Mouse (Mus musculus) kidney, adult 2 months (tissue): ENCODE measurements at regions not wholly inside any gene's neighbourhood (a gene's known extent, or its start where the extent isn't known, plus 50 kb on each side); places are given as distances from the start of the nearest gene placed in this dataset.
"Not testable (repeated sequence)": the region's sequence is repeated elsewhere in the genome, so short reads cannot be mapped to it uniquely, and the experiment has no call there.

Source experiments
- DNase-seq: peaks from one replicate; pipeline ENCODE4 v3.0.0; 2021
- H3K27ac ChIP-seq: fragments of 200-500 bp; 2 replicates; pipeline ENCODE4 v1.5.1; 2012; ENCODE audit warnings: low read depth, low read length, control low read depth, inconsistent platforms; ENCODE audit not compliant: insufficient read depth
- H3K27me3 ChIP-seq: fragments of 200-500 bp; replicated peaks from 2 replicates; pipeline ENCODE4 v1.6.1; 2012; ENCODE audit warnings: mild to moderate bottlenecking, moderate library complexity, low read length, inconsistent platforms; ENCODE audit not compliant: control insufficient read depth, insufficient read depth
- H3K36me3 ChIP-seq: fragments of 200-500 bp; 2 replicates; pipeline ENCODE4 v1.6.1; 2012; ENCODE audit warnings: mild to moderate bottlenecking, moderate library complexity, low read length, inconsistent platforms; ENCODE audit not compliant: control insufficient read depth, insufficient read depth
- H3K4me1 ChIP-seq: fragments of 200-500 bp; 2 replicates; pipeline ENCODE4 v1.6.1; 2011; ENCODE audit warnings: low read length; ENCODE audit not compliant: control insufficient read depth, insufficient read depth
- H3K4me3 ChIP-seq: fragments of 200-500 bp; 2 replicates; pipeline ENCODE4 v1.5.1; 2011; ENCODE audit warnings: mild to moderate bottlenecking, low read depth, low read length, control low read depth; ENCODE audit not compliant: insufficient read depth
- CTCF ChIP-seq: fragments of 200-500 bp; conservative IDR thresholded peaks from 2 replicates; pipeline ENCODE4 v1.5.1; 2011; ENCODE audit warnings: low read depth, mild to moderate bottlenecking, control low read depth, low read length, moderate library complexity, mixed read lengths; ENCODE audit not compliant: insufficient read depth, insufficient read length
- POLR2A ChIP-seq: fragments of 200-500 bp; IDR thresholded peaks from one replicate; pipeline ENCODE4 v1.6.1; 2011; ENCODE audit warnings: low read depth, low read length, control low read depth
- WGBS: fragments of 180-500 bp; shearing (Covaris S2); methylation state at CpG from one replicate; pipeline ENCODE4 v1.1.7; 2018; 5-methylcytosine and 5-hydroxymethylcytosine counted together

DNA sequence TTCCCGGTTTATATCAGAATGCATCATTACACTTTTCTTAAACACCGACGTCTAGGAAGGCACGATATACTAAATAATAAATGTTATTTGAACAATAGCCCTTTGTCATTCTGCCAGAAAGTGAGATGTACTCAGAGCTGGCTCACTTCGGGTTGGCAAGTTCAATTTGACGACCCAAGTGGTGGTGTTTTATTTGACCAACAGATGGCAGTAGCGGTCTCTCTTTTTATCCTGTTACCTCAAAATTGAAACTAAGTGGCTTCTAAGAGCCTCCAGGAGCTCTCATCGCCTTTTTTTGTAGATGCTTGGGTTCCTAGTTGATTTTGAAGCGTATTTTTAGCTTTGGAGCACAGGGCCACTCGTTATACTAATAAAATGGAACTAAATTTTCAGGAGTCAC lies 66.7 kb upstream of the Chmp2b start:
- 9% methylated on average over 10 of the region's 10 CpGs for WGBS
- Histone ChIP-seq H3K4me3 (no peak overlapping the region), H3K4me1 (no peaks in the 10 kb centered on the region), H3K27me3 (no peaks in the 10 kb centered on the region), H3K27ac (no peak overlapping the region), H3K36me3 (no peaks in the 10 kb centered on the region)
- peak; percentile 77 for DNase-seq
- TF ChIP-seq POLR2A: no peak
- peak; percentile 54 for TF ChIP-seq CTCF

DNA sequence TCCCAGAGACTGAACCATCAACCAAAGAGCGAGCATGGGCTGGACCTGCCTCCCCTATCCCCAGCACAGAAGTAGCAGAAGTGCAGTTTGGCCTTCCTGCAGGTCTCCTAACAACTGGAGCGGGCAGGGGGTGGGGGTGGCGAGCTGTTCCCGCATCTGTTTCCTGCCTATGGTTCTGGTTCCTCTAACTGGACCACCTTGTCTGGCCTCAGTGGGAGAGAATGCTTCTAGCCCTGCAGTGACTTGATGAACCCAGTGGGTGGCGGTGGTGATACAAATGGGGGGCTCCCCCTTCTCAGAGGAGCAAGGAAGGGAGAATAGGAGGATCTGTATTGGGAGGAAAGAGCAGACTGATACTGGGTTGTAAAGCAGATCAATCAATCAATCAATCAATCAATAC lies 69.2 kb upstream of the Chmp2b start:
- Histone ChIP-seq H3K27ac (no peak overlapping the region), H3K4me1 (no peaks in the 10 kb centered on the region), H3K4me3 (no peak overlapping the region), H3K27me3 (no peaks in the 10 kb centered on the region), H3K36me3 (no peaks in the 10 kb centered on the region)
- WGBS: 57% methylated on average over 5 of the region's 5 CpGs
- TF ChIP-seq POLR2A: no peak
- no peak for TF ChIP-seq CTCF
- DNase-seq: no peak

DNA sequence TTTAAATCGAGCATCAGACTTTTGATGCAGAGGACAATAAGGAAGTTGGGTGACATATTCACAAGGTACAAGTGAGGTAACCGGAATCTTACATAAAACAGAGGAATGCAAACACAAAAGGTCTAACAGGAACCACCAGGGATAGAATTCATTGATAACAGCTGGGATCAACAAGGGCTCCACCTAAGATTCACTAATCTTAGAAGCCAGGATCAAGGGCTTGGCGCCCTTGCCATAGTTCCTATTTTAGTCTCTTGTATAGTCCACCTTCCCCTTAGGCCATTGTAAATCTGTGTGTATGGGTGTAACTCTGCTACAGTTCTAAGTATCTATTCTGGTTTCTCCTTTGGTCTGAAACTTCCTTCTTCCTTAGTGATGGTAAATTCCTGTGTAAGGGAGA lies 84.2 kb upstream of the Chmp2b start:
- not testable (repeated sequence) for H3K4me1 ChIP-seq, DNase-seq, H3K36me3 ChIP-seq, H3K4me3 ChIP-seq, H3K27ac ChIP-seq, H3K27me3 ChIP-seq
- 93% methylated on average over 3 of the region's 3 CpGs for WGBS

DNA sequence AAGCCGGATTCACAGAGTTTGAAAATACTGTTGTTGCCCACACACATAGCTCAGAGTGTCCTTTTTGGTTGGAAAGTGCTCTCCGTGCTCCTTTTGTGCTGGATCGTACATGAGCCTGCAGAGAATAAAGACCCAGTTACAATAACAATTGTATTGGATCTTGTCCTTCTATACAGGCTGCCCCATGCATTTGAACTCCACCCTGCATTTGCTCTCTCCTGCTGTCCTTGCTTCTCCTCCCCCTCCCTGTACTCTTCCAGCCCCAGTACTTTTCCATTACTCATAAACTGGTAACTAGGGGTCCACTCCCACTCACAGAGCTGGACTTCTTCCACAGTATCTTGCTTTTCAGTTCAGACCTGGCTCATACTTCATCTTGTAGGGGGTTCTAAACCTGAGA lies 86.5 kb upstream of the Chmp2b start:
- no peak for TF ChIP-seq POLR2A
- TF ChIP-seq CTCF: no peak
- H3K4me1 ChIP-seq: no peaks in the 10 kb centered on the region
- H3K4me3 ChIP-seq: no peak overlapping the region
- DNase-seq: no peak
- H3K27me3 ChIP-seq: no peaks in the 10 kb centered on the region
- no peaks in the 10 kb centered on the region for H3K36me3 ChIP-seq
- no peak overlapping the region for H3K27ac ChIP-seq
- 79% methylated on average over 3 of the region's 3 CpGs for WGBS

DNA sequence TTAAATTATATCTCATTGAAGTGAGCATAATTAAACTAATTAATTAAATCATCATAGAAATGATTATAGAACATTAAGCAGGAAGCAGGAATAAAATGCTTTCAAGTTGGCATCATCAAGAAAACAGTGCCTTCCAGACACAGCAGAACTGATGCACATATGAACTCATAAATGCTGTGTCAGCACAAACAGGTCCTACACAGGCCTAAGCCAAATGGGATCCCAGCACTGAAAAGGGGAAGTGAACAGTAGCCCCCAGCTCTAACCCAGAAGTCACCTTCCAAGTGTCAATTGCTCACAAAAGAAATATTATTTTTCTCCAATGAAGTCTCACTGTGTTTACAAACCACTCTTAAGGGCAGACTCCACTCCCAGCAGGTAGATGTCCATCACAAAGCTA lies 93.0 kb upstream of the Chmp2b start:
- no peak for DNase-seq
- no peaks in the 10 kb centered on the region for H3K36me3 ChIP-seq
- H3K4me1 ChIP-seq: no peaks in the 10 kb centered on the region
- H3K27me3 ChIP-seq: no peaks in the 10 kb centered on the region
- TF ChIP-seq POLR2A (no peak), CTCF (no peak)
- no peak overlapping the region for H3K4me3 ChIP-seq
- H3K27ac ChIP-seq: no peak overlapping the region

DNA sequence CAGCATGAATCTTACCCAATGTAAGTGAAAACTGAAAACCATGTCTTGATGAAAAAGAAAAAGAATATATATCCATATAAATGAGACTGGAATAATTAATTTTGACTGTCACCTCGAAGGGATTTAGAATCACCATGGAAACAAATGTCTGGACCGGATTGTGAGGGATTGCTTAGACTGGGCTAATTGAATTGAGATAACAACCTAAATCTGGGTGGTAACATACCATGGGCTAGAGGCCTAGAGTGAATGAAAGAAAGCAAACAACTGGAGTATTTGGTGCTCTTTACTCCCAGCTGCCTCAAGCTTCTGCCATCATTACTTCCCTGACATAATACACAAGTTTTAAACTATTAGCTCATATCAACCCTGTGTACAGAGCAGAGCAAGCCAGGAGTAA lies 95.3 kb upstream of the Chmp2b start:
- no peak for TF ChIP-seq POLR2A
- TF ChIP-seq CTCF: no peak
- WGBS: 65% methylated on average over 2 of the region's 2 CpGs
- Histone ChIP-seq H3K4me1 (no peaks in the 10 kb centered on the region), H3K27ac (no peak overlapping the region), H3K4me3 (no peak overlapping the region), H3K36me3 (no peaks in the 10 kb centered on the region), H3K27me3 (no peaks in the 10 kb centered on the region)
- no peak for DNase-seq

DNA sequence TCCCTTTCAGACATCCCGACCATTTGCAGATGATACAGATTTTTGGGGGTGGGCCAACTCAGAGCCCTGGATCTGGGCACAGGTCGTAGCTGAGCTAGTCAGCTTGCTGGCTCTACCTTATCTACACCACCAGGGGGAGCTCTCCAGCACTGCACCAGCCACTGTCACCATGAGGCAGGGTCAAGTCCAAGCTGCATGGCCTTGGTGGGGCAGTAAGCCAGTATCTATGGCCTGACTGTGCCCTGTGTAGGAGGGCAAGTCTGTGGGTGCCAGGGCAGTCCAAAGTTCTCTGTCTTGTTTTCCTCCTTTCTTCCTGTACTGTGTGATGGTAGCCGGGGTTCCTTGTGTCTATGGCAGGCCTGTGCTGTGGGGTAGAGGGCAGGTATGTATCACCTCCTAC lies 102.3 kb upstream of the Chmp2b start:
- no peaks in the 10 kb centered on the region for H3K27me3 ChIP-seq
- 59% methylated on average over 3 of the region's 3 CpGs for WGBS
- peak; percentile 86 for DNase-seq

DNA sequence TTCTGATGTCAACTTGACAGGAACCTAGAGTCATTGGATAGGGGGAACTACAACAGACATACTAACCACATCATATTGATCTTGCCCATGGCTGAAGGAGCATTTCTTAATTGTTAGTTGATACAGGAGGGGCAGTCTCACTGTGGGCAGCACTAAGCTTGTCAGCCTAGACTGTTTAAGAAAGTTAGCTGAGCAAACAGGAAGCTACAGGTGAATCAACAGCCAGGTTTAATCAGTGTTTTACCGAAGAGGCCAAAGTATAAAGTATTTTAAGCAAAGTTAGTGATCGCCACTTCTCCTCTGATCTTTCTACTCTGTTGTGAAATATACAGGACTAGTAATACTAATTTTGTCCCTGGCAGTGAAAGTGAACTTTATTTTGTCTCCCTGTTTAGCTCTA lies 109.6 kb upstream of the Chmp2b start:
- DNase-seq: peak; percentile 69
- H3K4me1 ChIP-seq: 0 out of 2 replicates have a peak, but pooled peaks cover 2% of the 10 kb centered on the region
- no peaks in the 10 kb centered on the region for H3K36me3 ChIP-seq
- no peak overlapping the region for H3K4me3 ChIP-seq
- H3K27ac ChIP-seq: peak overlapping the region; percentile 59
- TF ChIP-seq CTCF (no peak), POLR2A (no peak)
- no peaks in the 10 kb centered on the region for H3K27me3 ChIP-seq
- 51% methylated on average over 2 of the region's 2 CpGs for WGBS

More for the DNA sequence above, 102.3 kb upstream of the Chmp2b start:
- no peaks in the 10 kb centered on the region for H3K4me1 ChIP-seq
- no peaks in the 10 kb centered on the region for H3K36me3 ChIP-seq
- peak overlapping the region; percentile 26; the same call in 1 of the 2 replicates for H3K4me3 ChIP-seq
- peak overlapping the region; percentile 51 for H3K27ac ChIP-seq
- TF ChIP-seq CTCF: peak; percentile 87
- no peak for TF ChIP-seq POLR2A
